Mouse (Mus musculus) CH12.LX (cell line): Measurements from ENCODE around the gene Taf13. TPM values are rescaled to one million over a fixed set of nuclear protein-coding genes. Genes with fewer than 3 reads are reported as not detected.

Source experiments
- DNase-seq: peaks from one replicate; pipeline ENCODE4 v3.0.0-alpha.2; 2013; ENCODE audit errors: extremely low read depth
- H3K27ac ChIP-seq: 2 replicates; pipeline ENCODE4 v1.5.1; 2012; ENCODE audit warnings: low read depth, mild to moderate bottlenecking, control low read depth, moderate library complexity; ENCODE audit not compliant: insufficient read depth
- H3K27me3 ChIP-seq: replicated peaks from 2 replicates; pipeline ENCODE3; 2012; ENCODE audit warnings: inconsistent platforms
- H3K36me3 ChIP-seq, 2 experiments: replicated peaks in 1 of 2; 2 replicates each; pipeline versions ENCODE3 to v1.6.1; 2012; ENCODE audit warnings: inconsistent platforms in 1 of 2, low read length in 1 of 2, mild to moderate bottlenecking in 1 of 2, mixed read lengths in 1 of 2, moderate library complexity in 1 of 2; ENCODE audit not compliant: control insufficient read depth in 1 of 2, insufficient read depth in 1 of 2
- H3K4me1 ChIP-seq, 2 experiments: 2 replicates each; pipeline ENCODE4 v1.6.1; 2012; ENCODE audit warnings: inconsistent platforms in 1 of 2, moderate library complexity in 1 of 2; ENCODE audit not compliant: insufficient read depth in 2 of 2, control insufficient read depth in 1 of 2
- H3K4me2 ChIP-seq: 2 replicates; pipeline ENCODE4 v1.6.1; 2012; ENCODE audit warnings: low read depth, mild to moderate bottlenecking, control low read depth; ENCODE audit not compliant: poor library complexity, insufficient read depth, severe bottlenecking
- H3K4me3 ChIP-seq, 3 experiments: fragments of 150-350 bp in 1 of 3; sonication (generic) in 1 of 3; replicated peaks in 1 of 3; 2 replicates each; pipeline versions ENCODE3 to v1.5.1; 2011 to 2012; ENCODE audit warnings: low read depth in 2 of 3, low read length in 2 of 3, mild to moderate bottlenecking in 2 of 3, moderate library complexity in 2 of 3, control low read depth in 1 of 3, improper control_type of control experiment in 1 of 3, inconsistent platforms in 1 of 3, mixed read lengths in 1 of 3; ENCODE audit not compliant: poor library complexity in 1 of 3
- H3K79me2 ChIP-seq: replicated peaks from 2 replicates; pipeline ENCODE4 v1.6.1; 2012; ENCODE audit warnings: mild to moderate bottlenecking, moderate library complexity; ENCODE audit not compliant: control insufficient read depth, poor library complexity, insufficient read depth, severe bottlenecking; ENCODE audit errors: extremely low read depth
- H3K9ac ChIP-seq: 2 replicates; pipeline ENCODE4 v1.6.1; 2012; ENCODE audit warnings: low read depth, mild to moderate bottlenecking, control low read depth, moderate library complexity; ENCODE audit not compliant: insufficient read depth
- H3K9me3 ChIP-seq: replicated peaks from 2 replicates; pipeline ENCODE3; 2012; ENCODE audit warnings: low read length, inconsistent platforms, mixed read lengths
- CHD1 ChIP-seq: IDR thresholded peaks from 2 replicates; pipeline ENCODE4 v1.6.1; 2012; ENCODE audit warnings: low read depth, low read length, improper control_type of control experiment, inconsistent platforms
- ELF1 ChIP-seq: IDR thresholded peaks from 2 replicates; pipeline ENCODE4 v1.6.1; 2014; ENCODE audit warnings: low read depth, mild to moderate bottlenecking, inconsistent platforms, low read length, improper control_type of control experiment
- ETS1 ChIP-seq: conservative IDR thresholded peaks from 2 replicates; pipeline ENCODE4 v1.6.1; 2012; ENCODE audit warnings: low read depth, mild to moderate bottlenecking, inconsistent platforms, low read length, improper control_type of control experiment, moderate library complexity
- HCFC1 ChIP-seq: IDR thresholded peaks from 2 replicates; pipeline ENCODE4 v1.6.1; 2012; ENCODE audit warnings: low read depth, mild to moderate bottlenecking, inconsistent platforms, low read length, improper control_type of control experiment
- IRF4 ChIP-seq: IDR thresholded peaks from 2 replicates; pipeline ENCODE4 v1.6.1; 2014; ENCODE audit warnings: low read depth, mild to moderate bottlenecking, inconsistent platforms, low read length, improper control_type of control experiment
- MAX ChIP-seq: IDR thresholded peaks from 2 replicates; pipeline ENCODE4 v1.6.1; 2011; ENCODE audit warnings: low read length, improper control_type of control experiment
- MEF2A ChIP-seq: IDR thresholded peaks from 2 replicates; pipeline ENCODE4 v1.6.1; 2014; ENCODE audit warnings: low read depth, mild to moderate bottlenecking, inconsistent platforms, low read length, improper control_type of control experiment, borderline replicate concordance
- MXI1 ChIP-seq: IDR thresholded peaks from 2 replicates; pipeline ENCODE4 v1.6.1; 2011; ENCODE audit warnings: mild to moderate bottlenecking, low read depth, low read length, improper control_type of control experiment
- NELFE ChIP-seq: IDR thresholded peaks from 2 replicates; pipeline ENCODE4 v1.6.1; 2011; ENCODE audit warnings: low read depth, low read length, improper control_type of control experiment
- NRF1 ChIP-seq: IDR thresholded peaks from 2 replicates; pipeline ENCODE4 v1.6.1; 2014; ENCODE audit warnings: low read depth, mild to moderate bottlenecking, inconsistent platforms, low read length, improper control_type of control experiment, moderate library complexity
- POLR2A ChIP-seq: IDR thresholded peaks from 2 replicates; pipeline ENCODE4 v1.6.1; 2011; ENCODE audit warnings: low read depth, mild to moderate bottlenecking, improper control_type of control experiment, low read length
- POLR2AphosphoS2 ChIP-seq: IDR thresholded peaks from 2 replicates; pipeline ENCODE4 v1.6.1; 2011; ENCODE audit warnings: low read depth, low read length, improper control_type of control experiment
- SIN3A ChIP-seq: IDR thresholded peaks from 2 replicates; pipeline ENCODE4 v1.6.1; 2012; ENCODE audit warnings: low read length, improper control_type of control experiment, inconsistent platforms
- TBP ChIP-seq: conservative IDR thresholded peaks from 2 replicates; pipeline ENCODE4 v1.6.1; 2011; ENCODE audit warnings: low read depth, low read length, improper control_type of control experiment
- TCF12 ChIP-seq: IDR thresholded peaks from 2 replicates; pipeline ENCODE4 v1.6.1; 2014; ENCODE audit warnings: low read depth, mild to moderate bottlenecking, inconsistent platforms, low read length, improper control_type of control experiment
- ZMIZ1 ChIP-seq: IDR thresholded peaks from 2 replicates; pipeline ENCODE4 v1.6.1; 2012; ENCODE audit warnings: low read depth, mild to moderate bottlenecking, inconsistent platforms, low read length, improper control_type of control experiment
- ZNF384 ChIP-seq: IDR thresholded peaks from 2 replicates; pipeline ENCODE4 v1.6.1; 2012; ENCODE audit warnings: low read depth, low read length, improper control_type of control experiment, inconsistent platforms
- dilution Hi-C: fragments of 300-500 bp; cut with MboI; formaldehyde crosslinking; loops from 2 replicates; pipeline ENCODE4 v1.14.3; 2020; ENCODE audit warnings: low sequenced_read_pairs; ENCODE audit not compliant: extremely low pct_unique_long_range_greater_than_20kb, extremely low pct_ligation_motif_present
- in situ Hi-C: fragments of 300-500 bp; cut with MboI; formaldehyde crosslinking; loops from 3 replicates; pipeline ENCODE4 v1.14.3; 2019; ENCODE audit warnings: low sequenced_read_pairs, low pct_ligation_motif_present, low pct_unique_long_range_greater_than_20kb, mixed read lengths
- polyA plus RNA-seq: library from polyadenylated mRNA; unstranded; fragments of >175 nt; gene quantifications from 2 replicates; pipeline ENCODE4 v1.2.1, GENCODE M21; 2012; ENCODE audit warnings: low read depth; ENCODE audit not compliant: insufficient read length
- total RNA-seq, 2 experiments: library from RNA; depleted of rRNA; stranded (reverse); fragments of 300-350 nt in 1 of 2; fragments of >200 nt in 1 of 2; gene quantifications; 2 replicates each; pipeline ENCODE4 v1.2.3; 2012 to 2014

The Taf13 gene
- total and polyA plus RNA-seq, 3 experiments, result 10.0 to 20.9 (median 12.0) TPM

- Histone ChIP-seq H3K4me2 (peak within 1 kb of the TSS; percentile 67), H3K4me1 (peaks cover 2 to 18% of the 10 kb centered on the region in 2 experiments; a peak in 3 of 4 replicates), H3K36me3 (no peaks in the 10 kb centered on the region), H3K4me3 (peak within 1 kb of the TSS; percentile 69 to 86 (median 86)), H3K27ac (no peak within 1 kb of the TSS), H3K27me3 (peaks cover 3% of the 10 kb centered on the region), H3K79me2 (no peaks in the 10 kb centered on the region), H3K9ac (peak within 1 kb of the TSS; percentile 53), H3K9me3 (no peaks in the 10 kb centered on the region)
- TF ChIP-seq TCF12 (peak; percentile 37; the same call in 1 of the 2 replicates), SIN3A (peak; percentile 90), MAX (peak; percentile 85), ELF1 (peak; percentile 40; the same call in 1 of the 2 replicates), TBP (peak; percentile 44; the same call in 1 of the 2 replicates), NRF1 (peak; percentile 49; the same call in 1 of the 2 replicates), NELFE (peak; percentile 54; the same call in 1 of the 2 replicates), HCFC1 (peak; percentile 76), MEF2A (0 out of 2 replicates have a peak, but pooled peaks have one; percentile 28), ETS1 (no peak), POLR2A (peak; percentile 77), CHD1 (no peak), ZMIZ1 (peak; percentile 50; the same call in 1 of the 2 replicates), POLR2AphosphoS2 (no peak), IRF4 (peak; percentile 61; the same call in 1 of the 2 replicates)
- in situ Hi-C loops, result no loop called here
- peak; percentile 96 for DNase-seq
- dilution Hi-C loops, result no loop called here
Observed at GRCm38 (mm10) chr3:108590786-108591529, 19.5 kb downstream of the Taf13 start, which contains the start of gene Wdr47. Wdr47 (plus strand) TSS chr3:108591279.

DNA sequence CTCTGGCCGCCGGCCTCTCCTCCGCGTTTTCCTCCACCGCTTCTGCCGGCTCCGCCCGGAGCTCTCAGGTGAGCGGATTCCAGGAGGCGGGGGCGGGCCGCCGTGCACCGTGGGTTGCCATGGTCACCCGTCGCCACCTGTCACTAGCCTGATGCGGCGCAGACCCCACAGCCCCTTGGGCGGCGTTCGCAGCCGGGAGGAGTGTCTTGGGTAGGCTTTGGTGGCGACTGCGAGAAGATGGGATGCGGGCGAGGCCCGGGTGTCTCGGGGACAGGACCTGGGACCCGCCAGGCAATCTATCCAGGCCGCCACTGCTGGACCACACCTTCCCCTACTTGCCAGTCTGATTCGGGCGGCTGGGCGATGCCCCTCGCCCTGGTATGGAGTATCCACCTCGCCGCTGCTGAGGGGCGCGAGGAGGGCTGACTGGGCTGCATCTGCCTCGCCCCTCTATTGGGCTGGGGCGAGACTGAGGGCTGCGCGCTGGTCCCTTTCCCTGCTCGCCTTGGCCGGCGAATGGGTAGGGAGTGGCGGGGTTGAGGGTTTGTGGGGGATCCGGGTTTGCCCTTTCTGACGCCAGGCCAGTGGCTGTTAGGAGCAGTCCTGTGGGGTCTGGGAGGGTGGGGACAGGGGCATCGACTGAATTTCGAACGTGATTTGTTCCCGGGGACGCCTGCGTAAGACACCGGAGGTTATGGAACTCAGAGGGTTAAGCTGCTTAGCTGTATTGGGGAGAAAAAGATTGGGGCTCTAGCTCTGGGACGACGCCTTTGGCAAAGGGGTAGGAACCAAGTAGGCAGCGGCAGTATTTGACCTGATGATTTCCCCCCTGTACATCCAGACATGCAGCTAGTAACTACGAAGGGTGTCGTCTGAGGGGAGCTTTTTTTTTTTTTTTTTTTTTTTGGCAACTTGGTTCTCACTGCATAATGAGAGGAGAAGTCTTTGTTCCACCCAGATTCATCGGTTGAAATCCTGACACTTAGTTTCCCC is 20.3 kb downstream of the Taf13 start:
- dilution Hi-C loops, result no loop called here
- DNase-seq, result no peak

More for the DNA sequence above, 20.3 kb downstream of the Taf13 start:
- TF ChIP-seq MAX, result 0 out of 2 replicates have a peak, but pooled peaks have one; percentile 11
- peak; percentile 69; the same call in 1 of the 2 replicates for TF ChIP-seq MXI1
- TF ChIP-seq ZNF384, result peak; percentile 74
- TF ChIP-seq SIN3A, result peak; percentile 16
- TF ChIP-seq MEF2A, result no peak
- no peak for TF ChIP-seq NRF1
- Histone ChIP-seq H3K4me1 (peaks cover 2 to 10% of the 10 kb centered on the region in 2 experiments; a peak in 3 of 4 replicates), H3K27ac (no peak overlapping the region), H3K4me2 (peak overlapping the region; percentile 61), H3K36me3 (no peaks in the 10 kb centered on the region), H3K79me2 (no peaks in the 10 kb centered on the region), H3K9me3 (no peaks in the 10 kb centered on the region), H3K27me3 (peaks cover 3% of the 10 kb centered on the region), H3K4me3 (peak overlapping the region; percentile 69 to 86 (median 86)), H3K9ac (peak overlapping the region; percentile 53)
- in situ Hi-C loops, result no loop called here
